Mouse (Mus musculus): ENCODE data around the gene Skap2. TPM values are rescaled to one million over a fixed set of nuclear protein-coding genes. Genes with fewer than 3 reads are reported as not detected.

The Skap2 gene
- polyA plus RNA-seq, 1 experiment from 2014 or later = 5.8 TPM

DNA sequence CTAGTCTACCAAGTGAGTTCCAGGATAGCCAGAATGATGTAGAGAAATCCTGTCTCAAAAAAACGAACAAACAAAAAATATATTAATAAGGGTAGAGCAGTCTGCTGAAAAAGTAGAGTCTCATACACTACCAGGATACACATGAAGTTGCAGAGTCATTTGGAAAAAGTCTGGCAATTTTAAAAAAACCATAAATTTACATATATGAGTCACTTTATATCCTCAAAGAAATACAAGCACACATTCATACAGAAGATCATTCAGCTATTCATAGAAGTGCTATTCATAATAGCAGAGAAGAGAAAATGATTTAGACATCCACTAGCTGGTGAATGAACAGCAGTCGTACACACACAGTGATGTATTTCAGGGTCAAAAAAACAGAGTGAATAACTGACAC lies 24.4 kb downstream of the Skap2 start:
- Histone ChIP-seq H3K4me3 (replicated peaks; ENCODE audit: low read depth, low read length) (no peak overlapping the region), H3K9me3 (ENCODE audit: control insufficient read depth, low read length) (no peaks in the 10 kb centered on the region), H3K27ac (replicated peaks; ENCODE audit: low read depth, low read length) (no peak overlapping the region), H3K4me1 (ENCODE audit: control insufficient read depth, insufficient read depth, low read length) (no peaks in the 10 kb centered on the region), H3K27me3 (ENCODE audit: control insufficient read depth, insufficient read depth, low read length) (no peaks in the 10 kb centered on the region), H3K36me3 (ENCODE audit: control insufficient read depth, insufficient read depth, low read length) (no peaks in the 10 kb centered on the region), H3K9ac (replicated peaks; ENCODE audit: low read length) (no peak overlapping the region), H3K4me2 (ENCODE audit: low read length) (no peak overlapping the region)
- DNase-seq = no peak
- 82% methylated on average over 2 of the region's 2 CpGs for WGBS
- no peak for ATAC-seq (ENCODE audit: low FRiP score, low TSS enrichment)

DNA sequence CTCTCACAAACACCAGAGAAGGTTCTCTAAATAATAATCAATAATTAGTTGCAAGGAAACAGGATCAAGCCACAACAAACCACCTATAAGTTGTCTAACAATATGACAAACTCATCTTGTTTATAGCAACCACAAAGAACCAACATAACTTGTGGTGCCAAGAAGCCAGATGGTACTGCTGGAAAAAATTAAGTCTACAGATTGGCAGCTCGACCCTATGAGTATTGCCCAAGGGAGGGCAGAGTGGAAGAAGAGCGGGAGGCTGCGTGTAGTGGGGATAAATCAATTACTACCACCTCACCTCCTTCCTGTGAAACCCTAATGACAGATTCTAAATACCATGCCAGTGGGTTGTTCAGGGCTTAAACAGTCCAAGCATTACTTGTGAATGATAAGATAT lies 34.7 kb downstream of the Skap2 start:
- no peak for ATAC-seq (ENCODE audit: low FRiP score, low TSS enrichment)

DNA sequence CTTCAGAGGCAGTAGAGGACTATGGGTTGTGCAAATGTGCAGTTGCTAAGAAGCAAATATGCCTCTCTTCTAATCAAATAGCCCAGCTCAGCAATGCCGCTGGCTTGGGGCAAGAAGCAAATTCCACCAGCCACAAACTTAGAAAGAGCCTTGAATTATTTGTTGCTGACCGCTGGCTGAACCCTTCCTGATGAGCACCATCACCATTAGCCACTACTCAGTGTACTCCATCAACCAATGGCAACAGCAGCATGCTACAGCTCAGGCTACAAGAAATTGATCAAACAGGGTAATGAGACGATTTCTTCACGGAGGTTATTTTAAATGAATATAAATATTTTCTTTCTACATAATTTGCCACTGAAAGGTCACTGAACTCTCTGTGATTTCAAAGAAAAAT lies 36.6 kb downstream of the Skap2 start:
- H3K36me3 ChIP-seq (ENCODE audit: control insufficient read depth, insufficient read depth, low read length) = no peaks in the 10 kb centered on the region
- H3K4me3 ChIP-seq (replicated peaks; ENCODE audit: low read depth, low read length) = no peak overlapping the region
- no peaks in the 10 kb centered on the region for H3K9me3 ChIP-seq (ENCODE audit: control insufficient read depth, low read length)
- ATAC-seq (ENCODE audit: low FRiP score, low TSS enrichment) (no peak), DNase-seq (no peak)
- no peaks in the 10 kb centered on the region for H3K4me1 ChIP-seq (ENCODE audit: control insufficient read depth, insufficient read depth, low read length)
- no peak overlapping the region for H3K4me2 ChIP-seq (ENCODE audit: low read length)
- WGBS = 62% methylated on average over 4 of the region's 4 CpGs
- H3K27me3 ChIP-seq (ENCODE audit: control insufficient read depth, insufficient read depth, low read length) = no peaks in the 10 kb centered on the region
- H3K27ac ChIP-seq (replicated peaks; ENCODE audit: low read depth, low read length) = no peak overlapping the region
- no peak overlapping the region for H3K9ac ChIP-seq (replicated peaks; ENCODE audit: low read length)

More for the DNA sequence above, 34.7 kb downstream of the Skap2 start:
- H3K9ac ChIP-seq (replicated peaks; ENCODE audit: low read length) = no peak overlapping the region
- H3K9me3 ChIP-seq (ENCODE audit: control insufficient read depth, low read length) = no peaks in the 10 kb centered on the region
- no peak for DNase-seq
- H3K4me2 ChIP-seq (ENCODE audit: low read length) = no peak overlapping the region
- no peaks in the 10 kb centered on the region for H3K36me3 ChIP-seq (ENCODE audit: control insufficient read depth, insufficient read depth, low read length)
- H3K4me1 ChIP-seq (ENCODE audit: control insufficient read depth, insufficient read depth, low read length) = no peaks in the 10 kb centered on the region
- H3K4me3 ChIP-seq (replicated peaks; ENCODE audit: low read depth, low read length) = no peak overlapping the region
- WGBS = 59% methylated on average over 3 of the region's 3 CpGs
- no peak overlapping the region for H3K27ac ChIP-seq (replicated peaks; ENCODE audit: low read depth, low read length)
- no peaks in the 10 kb centered on the region for H3K27me3 ChIP-seq (ENCODE audit: control insufficient read depth, insufficient read depth, low read length)

DNA sequence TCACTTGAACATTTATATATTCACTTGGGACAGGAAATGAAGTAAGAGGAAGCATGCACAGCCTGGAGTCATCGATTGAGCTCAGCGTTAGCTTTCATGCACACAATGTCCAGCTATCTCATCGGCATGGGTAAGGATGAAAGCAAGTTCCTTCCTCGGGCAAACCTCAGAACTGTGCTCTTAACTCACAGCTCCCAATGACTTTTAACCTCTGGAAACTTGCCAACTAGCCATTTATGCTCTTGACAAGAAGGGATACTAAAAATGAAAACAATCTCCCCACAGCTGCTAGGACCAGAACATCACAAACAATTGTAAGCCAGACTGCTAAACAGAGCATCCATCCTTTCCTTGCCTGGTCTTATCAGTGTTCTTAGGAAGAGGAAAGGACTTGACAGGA lies 53.4 kb downstream of the Skap2 start:
- Histone ChIP-seq H3K4me3 (replicated peaks; ENCODE audit: low read depth, low read length) (no peak overlapping the region), H3K9me3 (ENCODE audit: control insufficient read depth, low read length) (no peaks in the 10 kb centered on the region), H3K36me3 (ENCODE audit: control insufficient read depth, insufficient read depth, low read length) (no peaks in the 10 kb centered on the region), H3K27ac (replicated peaks; ENCODE audit: low read depth, low read length) (no peak overlapping the region), H3K4me2 (ENCODE audit: low read length) (no peak overlapping the region), H3K27me3 (ENCODE audit: control insufficient read depth, insufficient read depth, low read length) (no peaks in the 10 kb centered on the region), H3K4me1 (ENCODE audit: control insufficient read depth, insufficient read depth, low read length) (no peaks in the 10 kb centered on the region), H3K9ac (replicated peaks; ENCODE audit: low read length) (no peak overlapping the region)
- WGBS = 82% methylated on average over 4 of the region's 4 CpGs
- ATAC-seq (ENCODE audit: low FRiP score, low TSS enrichment) = no peak
- DNase-seq = no peak

DNA sequence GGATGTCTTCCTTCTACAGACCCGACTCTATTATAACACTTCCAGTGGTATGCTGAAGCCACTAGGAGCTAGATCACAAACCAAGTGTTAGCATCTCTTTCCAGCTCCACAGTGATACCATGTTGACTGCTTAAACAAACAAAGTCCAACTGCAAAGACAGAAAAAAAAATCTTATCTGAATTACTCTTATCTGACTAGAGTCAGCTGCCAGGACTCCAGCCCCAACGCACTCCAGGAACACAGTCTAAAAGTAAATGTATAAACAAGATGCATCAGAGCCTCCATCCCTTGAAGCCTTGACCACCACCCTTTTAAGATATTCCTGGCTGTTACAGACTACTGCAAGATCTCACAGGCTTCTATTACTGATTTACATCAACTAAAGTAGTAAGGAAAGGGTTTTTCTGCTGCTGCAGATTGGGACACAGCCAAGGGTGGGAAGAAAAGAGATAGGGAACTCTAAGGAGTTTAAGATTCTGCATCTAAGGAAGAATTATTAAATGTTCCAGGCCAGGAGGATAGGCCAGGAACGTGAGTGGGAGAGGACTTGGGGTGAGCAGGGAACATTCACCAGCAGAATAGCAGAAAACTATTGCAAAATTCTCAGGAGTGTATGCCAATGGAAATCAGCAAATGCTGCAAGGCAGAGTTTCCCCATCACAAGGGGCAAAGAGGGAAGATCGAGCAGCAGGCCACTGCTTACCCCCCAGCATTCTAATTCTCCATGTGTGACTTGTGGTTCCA lies 56.1 kb downstream of the Skap2 start:
- Histone ChIP-seq H3K36me3 (ENCODE audit: control insufficient read depth, insufficient read depth, low read length) (no peaks in the 10 kb centered on the region), H3K9ac (replicated peaks; ENCODE audit: low read length) (no peak overlapping the region), H3K4me2 (ENCODE audit: low read length) (no peak overlapping the region), H3K27me3 (ENCODE audit: control insufficient read depth, insufficient read depth, low read length) (no peaks in the 10 kb centered on the region), H3K4me3 (replicated peaks; ENCODE audit: low read depth, low read length) (no peak overlapping the region), H3K9me3 (ENCODE audit: control insufficient read depth, low read length) (no peaks in the 10 kb centered on the region), H3K27ac (replicated peaks; ENCODE audit: low read depth, low read length) (no peak overlapping the region), H3K4me1 (ENCODE audit: control insufficient read depth, insufficient read depth, low read length) (no peaks in the 10 kb centered on the region)
- ATAC-seq (ENCODE audit: low FRiP score, low TSS enrichment) (no peak), DNase-seq (no peak)
- 80% methylated on average over 4 of the region's 4 CpGs for WGBS

DNA sequence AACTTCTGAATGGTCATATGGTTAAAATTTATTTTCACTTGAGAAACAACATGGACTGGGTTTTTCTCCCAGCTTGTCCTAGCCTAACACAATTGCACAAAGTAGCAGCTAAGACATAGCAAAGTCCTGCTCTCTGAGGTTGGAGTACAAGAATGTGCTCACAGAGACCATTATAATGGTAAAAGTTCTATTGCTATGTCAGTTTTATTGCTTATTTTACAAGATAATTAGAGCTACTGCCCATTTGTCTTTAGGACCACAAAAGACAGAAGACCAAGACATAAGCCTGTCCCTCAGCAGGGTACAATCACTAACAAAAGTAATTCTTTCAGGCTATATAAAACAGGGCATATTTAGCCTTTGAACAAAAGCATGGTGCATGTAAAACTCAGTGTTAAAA lies 64.7 kb downstream of the Skap2 start:
- H3K4me3 ChIP-seq (replicated peaks; ENCODE audit: low read depth, low read length) = no peak overlapping the region
- H3K27ac ChIP-seq (replicated peaks; ENCODE audit: low read depth, low read length) = no peak overlapping the region
- no peaks in the 10 kb centered on the region for H3K36me3 ChIP-seq (ENCODE audit: control insufficient read depth, insufficient read depth, low read length)
- ATAC-seq (ENCODE audit: low FRiP score, low TSS enrichment) (no peak), DNase-seq (no peak)
- H3K4me1 ChIP-seq (ENCODE audit: control insufficient read depth, insufficient read depth, low read length) = no peaks in the 10 kb centered on the region
- no peak overlapping the region for H3K4me2 ChIP-seq (ENCODE audit: low read length)
- H3K9me3 ChIP-seq (ENCODE audit: control insufficient read depth, low read length) = no peaks in the 10 kb centered on the region
- no peak overlapping the region for H3K9ac ChIP-seq (replicated peaks; ENCODE audit: low read length)
- H3K27me3 ChIP-seq (ENCODE audit: control insufficient read depth, insufficient read depth, low read length) = peaks cover 22% of the 10 kb centered on the region

DNA sequence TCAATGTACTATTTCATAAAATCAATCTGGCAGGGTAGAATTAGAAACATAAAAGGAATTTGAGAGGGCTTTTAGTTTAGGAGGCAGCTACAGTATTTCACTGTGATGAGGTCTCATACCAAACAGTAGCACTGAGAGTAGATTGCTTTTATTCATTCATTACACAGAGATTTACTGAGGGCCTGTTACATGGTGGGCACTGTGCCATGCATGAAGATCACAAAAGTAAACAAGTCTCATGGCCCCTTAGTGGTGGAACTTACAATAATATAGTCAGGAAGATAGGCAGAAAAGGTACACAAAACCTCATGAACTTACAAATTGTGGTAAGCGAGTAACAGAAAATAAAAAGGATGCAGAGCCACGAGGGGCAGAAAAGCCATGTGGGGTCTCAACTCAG lies 67.4 kb downstream of the Skap2 start:
- 88% methylated on average over 2 of the region's 2 CpGs for WGBS
- no peak for DNase-seq
- Histone ChIP-seq H3K27me3 (ENCODE audit: control insufficient read depth, insufficient read depth, low read length) (peaks cover 40% of the 10 kb centered on the region), H3K4me2 (ENCODE audit: low read length) (no peak overlapping the region), H3K36me3 (ENCODE audit: control insufficient read depth, insufficient read depth, low read length) (no peaks in the 10 kb centered on the region), H3K9me3 (ENCODE audit: control insufficient read depth, low read length) (no peaks in the 10 kb centered on the region), H3K27ac (replicated peaks; ENCODE audit: low read depth, low read length) (no peak overlapping the region), H3K4me1 (ENCODE audit: control insufficient read depth, insufficient read depth, low read length) (no peaks in the 10 kb centered on the region), H3K4me3 (replicated peaks; ENCODE audit: low read depth, low read length) (no peak overlapping the region), H3K9ac (replicated peaks; ENCODE audit: low read length) (no peak overlapping the region)
- ATAC-seq (ENCODE audit: low FRiP score, low TSS enrichment) = no peak

DNA sequence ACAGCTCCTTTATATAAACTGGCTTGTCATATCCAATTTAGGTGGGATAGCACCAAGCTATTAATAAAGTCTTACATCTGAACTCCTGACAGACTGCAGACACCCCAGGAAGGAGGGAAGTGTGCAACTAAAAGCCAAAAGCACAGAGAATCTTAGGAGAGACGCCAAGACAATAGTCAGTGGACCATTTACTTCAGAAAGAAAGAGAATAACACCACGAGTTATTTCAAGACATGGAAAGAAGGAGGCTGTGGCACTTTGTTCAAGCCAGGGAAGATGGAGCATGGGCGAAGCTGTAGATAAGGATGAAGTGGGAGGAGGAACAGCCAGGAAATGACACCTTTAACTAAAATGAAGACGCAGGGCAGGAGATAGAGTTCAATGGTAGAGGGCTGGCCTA lies 78.4 kb downstream of the Skap2 start:
- ATAC-seq (ENCODE audit: low FRiP score, low TSS enrichment) = no peak
- H3K27me3 ChIP-seq (ENCODE audit: control insufficient read depth, insufficient read depth, low read length) = peaks cover 54% of the 10 kb centered on the region
- 62% methylated on average over 4 of the region's 4 CpGs for WGBS

DNA sequence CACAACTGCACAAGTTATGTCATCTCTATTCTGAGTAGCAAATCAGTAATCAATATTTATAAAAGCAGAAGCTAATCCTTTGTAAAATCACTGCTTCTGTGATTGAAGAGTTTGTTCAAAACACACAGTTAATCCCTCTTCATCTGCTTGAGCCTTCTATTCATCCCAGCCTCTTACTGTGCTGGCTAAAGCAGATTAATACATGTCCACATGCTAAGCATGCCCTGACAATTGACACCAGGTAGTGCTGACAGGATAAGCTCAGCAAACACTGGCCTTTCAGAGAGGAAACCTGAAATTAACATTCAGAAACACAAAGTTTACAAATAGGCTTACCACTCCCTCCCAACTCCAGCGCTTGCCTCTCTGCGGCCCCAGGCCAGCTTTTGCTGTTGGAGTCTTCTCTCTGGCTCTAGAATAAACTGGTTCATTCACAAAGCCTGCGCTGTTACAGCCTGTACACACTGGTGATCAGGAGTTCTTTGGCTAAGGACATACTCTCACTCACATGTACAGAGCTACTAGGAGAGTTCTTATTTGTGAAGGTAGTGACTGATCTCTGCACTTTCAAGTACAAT lies 79.2 kb downstream of the Skap2 start:
- no peak overlapping the region for H3K27ac ChIP-seq (replicated peaks; ENCODE audit: low read depth, low read length)
- 17% methylated on average over 3 of the region's 3 CpGs for WGBS
- peaks cover 53% of the 10 kb centered on the region for H3K27me3 ChIP-seq (ENCODE audit: control insufficient read depth, insufficient read depth, low read length)
- no peak overlapping the region for H3K4me3 ChIP-seq (replicated peaks; ENCODE audit: low read depth, low read length)
- DNase-seq = peak; percentile 49
- no peak overlapping the region for H3K9ac ChIP-seq (replicated peaks; ENCODE audit: low read length)
- no peak overlapping the region for H3K4me2 ChIP-seq (ENCODE audit: low read length)
- H3K4me1 ChIP-seq (ENCODE audit: control insufficient read depth, insufficient read depth, low read length) = no peaks in the 10 kb centered on the region
- no peak for ATAC-seq (ENCODE audit: low FRiP score, low TSS enrichment)
- no peaks in the 10 kb centered on the region for H3K36me3 ChIP-seq (ENCODE audit: control insufficient read depth, insufficient read depth, low read length)
- H3K9me3 ChIP-seq (ENCODE audit: control insufficient read depth, low read length) = no peaks in the 10 kb centered on the region

More for the DNA sequence above, 78.4 kb downstream of the Skap2 start:
- H3K36me3 ChIP-seq (ENCODE audit: control insufficient read depth, insufficient read depth, low read length) = no peaks in the 10 kb centered on the region
- no peak overlapping the region for H3K4me2 ChIP-seq (ENCODE audit: low read length)
- no peak for DNase-seq
- no peaks in the 10 kb centered on the region for H3K4me1 ChIP-seq (ENCODE audit: control insufficient read depth, insufficient read depth, low read length)
- no peak overlapping the region for H3K27ac ChIP-seq (replicated peaks; ENCODE audit: low read depth, low read length)
- no peak overlapping the region for H3K9ac ChIP-seq (replicated peaks; ENCODE audit: low read length)
- H3K9me3 ChIP-seq (ENCODE audit: control insufficient read depth, low read length) = no peaks in the 10 kb centered on the region
- no peak overlapping the region for H3K4me3 ChIP-seq (replicated peaks; ENCODE audit: low read depth, low read length)
